Mouse (Mus musculus) thymus, adult 2 months (tissue): ENCODE data around the gene Rgs4.

Experiments
- CTCF ChIP-seq: fragments of 200-500 bp; IDR thresholded peaks from 2 replicates; pipeline ENCODE4 v1.5.1; 2012; ENCODE audit warnings: mild to moderate bottlenecking, control low read depth, low read length, moderate library complexity, borderline replicate concordance; ENCODE audit not compliant: control insufficient read depth, poor library complexity, insufficient read depth; ENCODE audit errors: extremely low read depth
- POLR2A ChIP-seq: fragments of 200-500 bp; IDR thresholded peaks from 2 replicates; pipeline ENCODE4 v1.6.1; 2012; ENCODE audit warnings: mild to moderate bottlenecking, low read length, control low read depth, moderate library complexity; ENCODE audit not compliant: control insufficient read depth, poor library complexity, insufficient read depth; ENCODE audit errors: extremely low read depth

GRCm38 (mm10) chr1:169699184-169699583, 48.3 kb downstream of the Rgs4 start:
- TF ChIP-seq CTCF (no peak), POLR2A (no peak)
